Mouse (Mus musculus) ES-E14 (cell line): ENCODE measurements at regions not wholly inside any gene's neighbourhood (a gene's known extent, or its start where the extent isn't known, plus 50 kb on each side); places are given as distances from the start of the nearest gene placed in this dataset.

Experiments
- DNase-seq: peaks from one replicate; pipeline ENCODE4 v3.0.0-alpha.2; 2013; ENCODE audit warnings: low read depth, low spot score
- H3K27ac ChIP-seq: 2 replicates; pipeline ENCODE4 v1.5.1; 2012; ENCODE audit warnings: low read depth, mild to moderate bottlenecking, low read length, moderate library complexity, mixed read lengths; ENCODE audit not compliant: poor library complexity, insufficient read depth, severe bottlenecking
- H3K36me3 ChIP-seq: 2 replicates; pipeline ENCODE4 v1.6.1; 2012; ENCODE audit warnings: mild to moderate bottlenecking, low read length, moderate library complexity, mixed read lengths; ENCODE audit not compliant: control insufficient read depth, poor library complexity, insufficient read depth, severe bottlenecking
- H3K4me1 ChIP-seq, 2 experiments: fragments of 150-350 bp in 1 of 2; sonication (generic) in 1 of 2; 2 replicates each; pipeline ENCODE4 v1.6.1; 2012; ENCODE audit warnings: low read length in 2 of 2, mild to moderate bottlenecking in 1 of 2, mixed read lengths in 1 of 2; ENCODE audit not compliant: control insufficient read depth in 2 of 2, insufficient read depth in 2 of 2, poor library complexity in 1 of 2
- H3K4me3 ChIP-seq, 2 experiments: fragments of 150-350 bp in 1 of 2; sonication (generic) in 1 of 2; 2 replicates each; pipeline ENCODE4 v1.5.1; 2012; ENCODE audit warnings: low read length in 2 of 2, low read depth in 1 of 2, mild to moderate bottlenecking in 1 of 2, mixed read lengths in 1 of 2; ENCODE audit not compliant: insufficient read depth in 1 of 2, poor library complexity in 1 of 2, severe bottlenecking in 1 of 2
- H3K9ac ChIP-seq: 2 replicates; pipeline ENCODE4 v1.6.1; 2012; ENCODE audit warnings: low read depth, mild to moderate bottlenecking, low read length, mixed read lengths; ENCODE audit not compliant: poor library complexity, insufficient read depth, severe bottlenecking
- H3K9me3 ChIP-seq: fragments of 150-350 bp; sonication (generic); 2 replicates; pipeline ENCODE4 v1.6.1; 2012; ENCODE audit warnings: low read depth, mild to moderate bottlenecking, low read length; ENCODE audit not compliant: control insufficient read depth, insufficient read depth
- CHD2 ChIP-seq: IDR thresholded peaks from 2 replicates; pipeline ENCODE4 v1.6.1; 2014; ENCODE audit warnings: mild to moderate bottlenecking, low read depth, low read length, inconsistent platforms
- HCFC1 ChIP-seq: IDR thresholded peaks from 2 replicates; pipeline ENCODE4 v1.6.1; 2012; ENCODE audit warnings: low read length, inconsistent platforms, borderline replicate concordance; ENCODE audit not compliant: insufficient read depth
- MAFK ChIP-seq: IDR thresholded peaks from 2 replicates; pipeline ENCODE4 v1.6.1; 2014; ENCODE audit warnings: mild to moderate bottlenecking, low read depth, low read length, inconsistent platforms; ENCODE audit not compliant: insufficient read depth
- ZC3H11A ChIP-seq: IDR thresholded peaks from 2 replicates; pipeline ENCODE4 v1.6.1; 2012; ENCODE audit warnings: low read depth, mild to moderate bottlenecking, inconsistent platforms, low read length, borderline replicate concordance
- ZNF384 ChIP-seq: IDR thresholded peaks from 2 replicates; pipeline ENCODE4 v1.6.1; 2012; ENCODE audit warnings: low read depth, low read length, inconsistent platforms
- in situ Hi-C, 2 experiments: fragments of 600-800 bp; cut with MboI; formaldehyde crosslinking; loops; one replicate each; pipeline ENCODE4 v1.15.1; 2025; ENCODE audit warnings: low sequenced_read_pairs in 2 of 2, inconsistent platforms in 1 of 2; ENCODE audit not compliant: unreplicated experiment in 2 of 2

GRCm38 (mm10) chr2:158937948-158938565 is 143.4 kb downstream of the Dhx35 start:
- no peak overlapping the region for H3K4me3 ChIP-seq
- peaks cover 7% of the 10 kb centered on the region; the same call in 1 of the 2 replicates for H3K9me3 ChIP-seq
- TF ChIP-seq CHD2: no peak
- TF ChIP-seq ZNF384: no peak
- TF ChIP-seq ZC3H11A: no peak
- TF ChIP-seq MAFK: no peak
- TF ChIP-seq HCFC1: no peak
- no peaks in the 10 kb centered on the region for H3K36me3 ChIP-seq
- no peak overlapping the region for H3K27ac ChIP-seq
- in situ Hi-C loops: no loop called here
- H3K4me1 ChIP-seq: no peaks in the 10 kb centered on the region
- DNase-seq: no peak
- no peak overlapping the region for H3K9ac ChIP-seq

GRCm38 (mm10) chr2:158949418-158949817 is 154.8 kb downstream of the Dhx35 start:
- DNase-seq: no peak
- Histone ChIP-seq H3K36me3 (no peaks in the 10 kb centered on the region), H3K9ac (no peak overlapping the region), H3K9me3 (no peaks in the 10 kb centered on the region), H3K4me3 (no peak overlapping the region), H3K4me1 (no peaks in the 10 kb centered on the region), H3K27ac (no peak overlapping the region)
- TF ChIP-seq ZC3H11A (no peak), CHD2 (no peak), MAFK (no peak), HCFC1 (no peak), ZNF384 (no peak)
- in situ Hi-C loops: no loop called here

- Histone ChIP-seq H3K9ac (no peak overlapping the region), H3K36me3 (no peaks in the 10 kb centered on the region), H3K4me3 (no peak overlapping the region), H3K27ac (no peak overlapping the region), H3K4me1 (no peaks in the 10 kb centered on the region), H3K9me3 (no peaks in the 10 kb centered on the region)
- TF ChIP-seq HCFC1 (no peak), MAFK (no peak), CHD2 (no peak), ZNF384 (no peak), ZC3H11A (no peak)
- in situ Hi-C loops: no loop called here
- peak; percentile 19 for DNase-seq
Measured at GRCm38 (mm10) chr2:158951061-158951460, 156.5 kb downstream of the Dhx35 start.

DNA sequence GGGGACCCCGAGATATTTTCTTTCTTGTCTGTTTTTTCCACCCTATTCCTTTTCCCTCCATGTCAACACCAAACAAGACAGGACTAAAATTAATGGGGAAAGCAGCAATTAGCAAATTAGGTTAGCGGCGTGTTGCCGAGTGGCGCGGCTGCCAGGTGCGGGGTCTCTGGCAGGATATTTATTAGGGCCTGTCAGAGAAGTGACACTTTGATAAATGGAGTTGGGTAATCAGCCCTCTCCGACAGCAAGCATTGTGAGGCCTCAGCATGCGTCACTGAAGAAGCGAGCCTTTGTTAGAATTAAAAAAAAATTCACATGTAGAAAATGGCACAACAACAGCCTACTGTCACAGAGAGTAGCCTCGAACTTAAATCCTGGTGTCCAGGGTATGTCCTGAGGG is 162.3 kb downstream of the Dhx35 start:
- no peak overlapping the region for H3K4me3 ChIP-seq
- no peaks in the 10 kb centered on the region for H3K9me3 ChIP-seq
- TF ChIP-seq MAFK (no peak), HCFC1 (no peak), ZC3H11A (no peak), ZNF384 (no peak), CHD2 (no peak)
- no peaks in the 10 kb centered on the region for H3K4me1 ChIP-seq
- no peak for DNase-seq
- no peak overlapping the region for H3K9ac ChIP-seq
- no peaks in the 10 kb centered on the region for H3K36me3 ChIP-seq
- H3K27ac ChIP-seq: no peak overlapping the region
- in situ Hi-C loops: no loop called here
